Mouse (Mus musculus) hindbrain, embryonic 14.5 days (tissue): ENCODE results near the gene Usp25. TPM values are rescaled to one million over a fixed set of nuclear protein-coding genes. Genes with fewer than 3 reads are reported as not detected.

ENCODE experiments used
- ATAC-seq: fragments of 200-750 bp; cut with Nextera tagmentation; 2 replicates; pipeline ENCODE4 v1.8.0; 2017; ENCODE audit warnings: moderate number of reproducible peaks, mild to moderate bottlenecking, moderate TSS enrichment, moderate library complexity; ENCODE audit not compliant: low FRiP score
- DNase-seq: peaks from one replicate; pipeline ENCODE4 v3.0.0-alpha.2; 2015; ENCODE audit warnings: low spot score
- H3K27ac ChIP-seq: fragments of 300-500 bp; sonication (generic); 2 replicates; pipeline ENCODE4 v1.5.1; 2014; ENCODE audit warnings: mild to moderate bottlenecking, moderate library complexity
- H3K27me3 ChIP-seq: fragments of 300-500 bp; sonication (generic); 2 replicates; pipeline ENCODE4 v1.6.1; 2014; ENCODE audit warnings: mild to moderate bottlenecking, low read length, mixed read lengths; ENCODE audit not compliant: control insufficient read depth, insufficient read depth
- H3K36me3 ChIP-seq: fragments of 300-500 bp; sonication (generic); replicated peaks from 2 replicates; pipeline ENCODE4 v1.6.1; 2014; ENCODE audit not compliant: control insufficient read depth, insufficient read depth
- H3K4me1 ChIP-seq: fragments of 300-500 bp; sonication (generic); replicated peaks from 2 replicates; pipeline ENCODE4 v1.6.1; 2014; ENCODE audit warnings: antibody characterized with exemption, low read length, mixed read lengths; ENCODE audit not compliant: control insufficient read depth, insufficient read depth
- H3K4me2 ChIP-seq: fragments of 300-500 bp; sonication (generic); replicated peaks from 2 replicates; pipeline ENCODE4 v1.6.1; 2014; ENCODE audit warnings: mild to moderate bottlenecking, moderate library complexity
- H3K4me3 ChIP-seq: fragments of 300-500 bp; sonication (generic); replicated peaks from 2 replicates; pipeline ENCODE4 v1.5.1; 2014; ENCODE audit warnings: mild to moderate bottlenecking, low read length
- H3K9ac ChIP-seq: fragments of 300-500 bp; sonication (generic); 2 replicates; pipeline ENCODE4 v1.6.1; 2014
- H3K9me3 ChIP-seq: fragments of 300-500 bp; sonication (generic); 2 replicates; pipeline ENCODE4 v1.6.1; 2016; ENCODE audit warnings: low read length; ENCODE audit not compliant: control insufficient read depth
- WGBS: fragments of 180-500 bp; shearing (Covaris S2); extraction: QIAGEN DNeasy Blood & Tissue Kit; methylation state at CpG from one replicate; pipeline ENCODE4 v1.1.7; 2014; 5-methylcytosine and 5-hydroxymethylcytosine counted together
- polyA plus RNA-seq: library from polyadenylated mRNA; unstranded; fragments of >200 nt; fragmentation: Nextera tagmentation; extraction: Ambion mirVana; gene quantifications from 2 replicates; pipeline ENCODE4 v1.2.1, GENCODE M21; 2014

Gene Usp25
- polyA plus RNA-seq, 1 experiment from 2014 or later = 14.3 TPM

DNA sequence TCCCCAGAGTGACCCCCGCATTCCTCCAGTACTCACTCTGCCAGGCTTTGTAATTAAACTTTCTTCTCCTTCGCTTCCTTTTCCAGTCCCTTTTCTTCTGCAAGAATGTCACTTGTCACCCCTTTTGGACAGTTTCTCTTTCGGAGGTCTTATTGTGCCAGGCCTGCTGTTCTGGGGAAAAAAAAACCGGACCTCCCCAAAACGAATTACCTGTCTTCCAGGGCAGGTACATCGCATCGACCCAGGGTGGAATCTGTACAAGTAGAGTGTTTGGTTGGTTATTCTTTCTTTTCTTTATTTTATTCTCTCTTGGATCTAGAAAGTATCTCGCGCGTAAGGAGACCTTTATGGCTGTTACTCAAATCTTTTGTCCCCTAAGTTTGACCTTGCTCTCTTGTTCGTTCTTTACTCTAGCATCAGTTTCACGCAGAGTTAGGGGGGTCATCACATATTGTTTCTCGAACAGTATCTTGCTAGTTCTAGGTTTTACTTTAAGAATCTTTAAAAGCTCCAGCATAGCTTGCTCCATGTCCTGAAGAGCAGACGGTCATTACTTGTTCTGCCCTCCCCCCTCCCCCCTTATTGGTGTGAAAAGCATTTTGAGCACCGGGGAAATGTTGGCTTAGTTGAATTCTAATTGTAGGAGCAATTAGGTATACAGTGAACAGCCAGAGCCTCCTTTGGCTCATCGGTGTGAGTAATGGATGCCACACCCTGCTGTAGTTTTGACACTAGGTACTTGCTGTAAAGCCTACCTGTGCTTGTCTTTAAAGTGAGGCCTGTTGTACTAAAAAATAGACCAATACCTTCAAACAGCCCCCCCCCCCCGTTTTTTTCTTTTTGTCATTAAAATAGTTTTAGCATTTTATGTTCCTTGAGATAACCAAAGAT, 1.1 kb downstream of the Usp25 start:
- H3K4me3 ChIP-seq = peak overlapping the region; percentile 84
- no peaks in the 10 kb centered on the region for H3K36me3 ChIP-seq
- peak overlapping the region; percentile 75 for H3K4me2 ChIP-seq
- H3K9ac ChIP-seq = peak overlapping the region; percentile 87
- H3K9me3 ChIP-seq = no peaks in the 10 kb centered on the region
- no peak overlapping the region; the same call in 1 of the 2 replicates for H3K27ac ChIP-seq
- 3% methylated on average over 17 of the region's 17 CpGs for WGBS
- ATAC-seq = no peak
- H3K27me3 ChIP-seq = no peaks in the 10 kb centered on the region
- peaks cover 21% of the 10 kb centered on the region for H3K4me1 ChIP-seq
- DNase-seq = peak; percentile 48

DNA sequence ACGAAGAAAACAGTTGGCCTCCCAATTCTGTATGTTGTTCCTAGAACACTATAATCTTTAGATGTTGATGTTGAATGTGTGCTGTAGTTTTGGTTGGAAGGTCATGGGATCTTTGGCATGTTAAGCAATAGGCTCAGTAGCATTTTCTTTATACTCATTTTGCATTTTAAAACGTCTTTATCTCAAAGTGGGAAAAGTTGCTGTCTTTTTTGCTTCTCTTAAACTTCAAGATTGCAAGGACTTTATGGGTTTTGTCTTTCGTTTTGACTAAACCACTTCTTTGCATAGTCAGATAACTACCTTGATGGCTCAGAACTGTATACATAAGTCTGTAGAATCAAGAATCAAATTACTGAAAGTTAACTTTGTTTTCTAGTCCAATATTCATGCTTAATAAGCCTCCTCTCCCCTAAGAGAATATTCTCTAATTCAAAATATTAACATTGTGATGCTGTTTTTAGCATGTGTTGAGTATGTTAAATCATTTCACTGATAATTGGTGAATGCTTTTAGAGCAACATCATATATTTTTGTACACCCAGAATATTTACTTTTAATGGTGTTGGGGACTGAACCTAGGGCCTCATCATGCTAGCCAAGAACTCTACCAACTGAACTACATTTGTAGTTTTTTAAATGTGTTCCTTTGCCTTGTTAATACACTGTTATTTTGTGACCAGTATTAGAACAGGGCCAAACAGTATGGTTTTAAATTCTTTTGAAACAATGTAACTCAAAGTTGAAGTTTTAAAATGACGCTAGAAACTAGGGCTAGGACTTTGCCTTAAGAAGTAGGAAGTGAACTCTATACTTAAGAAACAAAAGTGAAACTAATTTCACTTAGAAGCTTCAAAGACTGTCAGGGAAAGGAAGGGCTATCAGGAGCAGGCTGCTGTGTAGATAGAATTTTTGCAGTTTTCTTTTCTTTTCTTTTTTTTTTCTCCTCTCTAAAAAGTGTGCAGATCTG, 2.2 kb downstream of the Usp25 start:
- Histone ChIP-seq H3K27ac (no peak overlapping the region), H3K9ac (no peak overlapping the region), H3K4me3 (peak overlapping the region; percentile 84; the same call in 1 of the 2 replicates), H3K4me1 (peaks cover 22% of the 10 kb centered on the region), H3K9me3 (no peaks in the 10 kb centered on the region), H3K36me3 (no peaks in the 10 kb centered on the region), H3K27me3 (no peaks in the 10 kb centered on the region), H3K4me2 (peak overlapping the region; percentile 75)
- 63% methylated on average over 4 of the region's 4 CpGs for WGBS
- no peak for ATAC-seq
- DNase-seq = no peak

DNA sequence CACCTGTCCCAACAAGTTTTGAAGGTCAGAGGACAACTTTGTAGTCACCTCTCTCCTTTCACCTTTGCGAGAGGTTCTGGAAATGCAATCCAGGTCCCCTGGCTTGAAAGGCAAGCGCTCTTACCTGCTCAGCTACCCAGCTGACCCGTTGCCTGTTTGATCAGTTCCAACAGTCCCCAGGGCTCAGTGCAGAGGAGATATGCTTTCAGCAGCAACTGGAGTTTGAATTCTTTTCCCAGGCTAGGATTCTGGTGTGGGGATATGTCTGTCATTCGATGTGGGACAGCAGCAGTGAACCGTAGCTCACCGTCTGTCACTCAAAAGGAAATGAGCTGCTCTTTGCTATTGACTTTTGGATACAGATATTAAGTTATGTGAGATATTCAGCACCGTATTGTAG, 4.4 kb downstream of the Usp25 start:
- H3K27me3 ChIP-seq = no peaks in the 10 kb centered on the region
- H3K27ac ChIP-seq = no peak overlapping the region
- no peak overlapping the region for H3K4me2 ChIP-seq
- ATAC-seq = no peak
- no peaks in the 10 kb centered on the region for H3K36me3 ChIP-seq
- DNase-seq = no peak
- WGBS = 60% methylated on average over 7 of the region's 7 CpGs
- H3K9ac ChIP-seq = no peak overlapping the region
- H3K4me1 ChIP-seq = peaks cover 22% of the 10 kb centered on the region
- H3K4me3 ChIP-seq = no peak overlapping the region
- H3K9me3 ChIP-seq = no peaks in the 10 kb centered on the region

DNA sequence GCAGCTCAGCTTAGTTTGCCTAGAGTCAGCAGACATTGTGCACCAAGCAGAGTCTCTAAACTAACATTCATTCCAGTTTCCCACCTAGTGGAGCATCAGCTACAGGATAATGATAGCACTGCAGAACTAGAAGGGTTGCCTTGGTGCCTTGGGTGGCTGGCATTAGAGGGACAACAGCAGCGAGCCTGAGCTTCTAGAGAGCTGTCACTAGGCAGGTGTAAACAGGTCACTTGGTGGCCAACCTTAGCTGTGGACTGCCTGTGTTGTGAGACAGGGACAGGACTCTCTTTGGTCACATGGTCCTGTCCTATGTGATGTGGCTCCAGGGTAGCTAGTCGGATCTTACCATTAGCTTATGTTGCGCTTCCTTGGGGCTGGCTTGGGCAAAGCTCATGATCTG, 6.7 kb downstream of the Usp25 start:
- ATAC-seq = no peak
- Histone ChIP-seq H3K36me3 (no peaks in the 10 kb centered on the region), H3K4me3 (no peak overlapping the region), H3K4me1 (peaks cover 15% of the 10 kb centered on the region), H3K27me3 (no peaks in the 10 kb centered on the region), H3K9ac (no peak overlapping the region), H3K27ac (no peak overlapping the region), H3K9me3 (no peaks in the 10 kb centered on the region), H3K4me2 (no peak overlapping the region)
- 60% methylated on average over 3 of the region's 3 CpGs for WGBS
- DNase-seq = no peak

DNA sequence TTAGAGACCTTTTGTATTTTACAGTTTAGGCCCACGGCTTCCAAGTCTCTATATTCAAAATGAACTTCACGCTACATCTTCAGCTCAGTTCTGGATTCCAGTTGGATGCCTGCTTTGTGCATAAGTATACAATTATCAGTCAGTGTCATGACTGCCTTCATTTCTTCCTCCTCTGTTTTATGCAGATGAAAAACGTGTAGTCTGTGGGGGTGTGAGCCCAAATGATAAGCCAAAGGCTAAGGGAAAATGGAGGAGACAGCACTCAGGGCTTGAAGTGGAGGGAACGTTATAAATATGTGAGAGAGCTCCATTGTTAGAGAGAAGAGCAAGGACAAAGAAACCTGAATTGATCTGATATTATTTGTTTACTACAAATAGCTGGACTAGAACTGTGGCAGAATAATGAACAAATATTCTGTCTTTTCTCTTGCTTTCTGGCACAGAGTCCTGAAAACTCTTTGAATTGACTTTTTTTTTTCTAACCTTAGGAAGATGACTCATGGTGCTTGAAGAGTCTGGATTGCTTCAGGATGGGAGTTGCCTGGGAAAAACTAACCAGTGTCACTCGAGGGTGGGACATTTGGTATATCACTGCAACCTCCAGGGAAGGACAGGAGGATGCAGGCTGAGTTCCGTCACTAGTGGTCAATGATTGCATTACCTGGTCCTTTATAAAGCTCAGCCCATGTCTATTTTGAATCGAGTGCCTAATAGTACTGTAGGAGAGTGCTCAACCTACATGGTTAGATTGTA, 10.3 kb downstream of the Usp25 start:
- WGBS = 92% methylated on average over 7 of the region's 7 CpGs
- H3K9me3 ChIP-seq = no peaks in the 10 kb centered on the region
- no peak overlapping the region for H3K4me3 ChIP-seq
- H3K36me3 ChIP-seq = no peaks in the 10 kb centered on the region
- ATAC-seq = no peak
- H3K9ac ChIP-seq = no peak overlapping the region
- H3K27me3 ChIP-seq = no peaks in the 10 kb centered on the region
- H3K4me1 ChIP-seq = 0 out of 2 replicates have a peak, but pooled peaks cover 8% of the 10 kb centered on the region
- no peak overlapping the region for H3K4me2 ChIP-seq
- DNase-seq = no peak
- H3K27ac ChIP-seq = no peak overlapping the region

DNA sequence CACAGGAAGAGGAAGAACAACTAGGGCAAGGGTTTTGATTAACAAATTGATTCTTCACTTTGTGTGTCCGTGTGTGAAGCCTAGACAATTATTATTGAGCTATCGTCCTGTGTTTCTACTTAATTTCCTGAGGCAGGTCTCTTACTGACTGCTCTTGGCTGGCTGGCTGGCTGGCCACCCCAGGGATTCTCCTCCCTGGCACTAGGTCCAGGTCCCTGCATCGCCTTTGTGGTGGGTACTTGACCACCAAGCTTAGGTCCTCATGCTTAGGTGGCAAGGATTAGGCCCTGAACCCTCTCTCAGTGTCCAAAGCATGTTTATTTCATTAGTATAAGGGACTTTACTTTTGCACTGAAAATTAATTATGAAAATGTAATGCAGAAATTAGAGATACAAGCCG, 12.6 kb downstream of the Usp25 start:
- peaks cover 18% of the 10 kb centered on the region; the same call in 1 of the 2 replicates for H3K4me1 ChIP-seq
- DNase-seq (no peak), ATAC-seq (no peak)
- H3K9ac ChIP-seq = no peak overlapping the region
- H3K4me3 ChIP-seq = no peak overlapping the region
- WGBS = 94% methylated on average over 4 of the region's 4 CpGs
- no peaks in the 10 kb centered on the region for H3K9me3 ChIP-seq
- H3K27me3 ChIP-seq = no peaks in the 10 kb centered on the region
- H3K36me3 ChIP-seq = no peaks in the 10 kb centered on the region
- no peak overlapping the region for H3K4me2 ChIP-seq
- H3K27ac ChIP-seq = no peak overlapping the region

DNA sequence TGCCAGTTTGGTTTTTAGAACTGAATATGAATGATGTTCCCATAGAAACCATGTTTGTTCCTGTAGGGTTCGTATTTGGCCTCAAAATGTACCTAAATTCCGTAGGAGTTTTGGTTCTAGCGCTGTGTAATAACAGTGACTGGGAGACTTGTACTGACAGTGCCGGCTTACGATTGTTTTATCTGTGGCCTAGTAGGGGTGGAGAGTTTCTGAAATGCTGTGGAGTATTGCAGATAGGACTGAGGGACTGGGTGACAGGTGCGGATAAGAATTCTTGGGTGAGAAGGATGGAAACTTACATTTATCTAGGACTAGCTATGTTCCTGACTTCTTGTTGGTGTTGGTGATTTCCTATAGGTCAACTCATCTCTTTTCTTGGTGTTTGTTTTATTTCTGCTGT, 13.4 kb downstream of the Usp25 start:
- ATAC-seq (no peak), DNase-seq (no peak)
- Histone ChIP-seq H3K9me3 (no peaks in the 10 kb centered on the region), H3K27ac (no peak overlapping the region), H3K9ac (no peak overlapping the region), H3K4me2 (no peak overlapping the region), H3K4me3 (no peak overlapping the region), H3K27me3 (no peaks in the 10 kb centered on the region), H3K36me3 (no peaks in the 10 kb centered on the region), H3K4me1 (peaks cover 18% of the 10 kb centered on the region; the same call in 1 of the 2 replicates)
- WGBS = 92% methylated on average over 6 of the region's 6 CpGs

DNA sequence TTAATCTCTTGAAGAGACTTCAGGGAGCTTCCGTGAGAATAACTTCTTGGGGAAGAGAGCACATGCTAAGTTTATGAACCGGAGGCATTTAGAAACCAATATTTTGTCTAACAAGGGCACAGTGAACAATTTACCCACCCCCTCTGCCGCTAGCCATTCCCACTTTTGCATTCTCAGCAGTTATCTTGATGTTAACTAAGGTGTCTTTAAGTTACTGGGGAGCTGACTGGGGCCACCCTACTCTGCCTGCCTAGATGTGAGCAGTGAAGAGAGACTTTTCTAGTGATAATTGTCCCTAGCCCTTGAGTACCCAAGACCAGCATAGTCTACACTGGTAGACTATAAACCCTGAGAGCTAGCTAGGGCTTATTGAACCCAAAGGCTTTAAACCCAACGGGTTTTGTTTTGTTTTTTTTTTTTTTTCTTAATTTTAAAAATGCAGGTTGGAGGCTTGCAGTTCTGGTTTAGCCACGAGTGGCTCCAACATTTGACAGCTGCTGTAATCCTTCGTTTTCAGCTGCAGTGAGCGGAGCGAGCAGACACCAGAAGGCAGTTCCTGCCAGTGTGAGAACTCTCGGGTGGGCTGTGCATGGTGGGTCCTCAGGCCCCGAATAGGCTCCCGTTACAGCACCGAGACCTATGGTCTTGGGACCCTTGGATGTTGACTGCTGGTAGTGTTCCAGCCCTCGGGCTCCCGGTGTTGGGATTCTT, 14.6 kb downstream of the Usp25 start:
- H3K36me3 ChIP-seq = no peaks in the 10 kb centered on the region
- WGBS = 74% methylated on average over 14 of the region's 14 CpGs
- ATAC-seq = no peak
- peaks cover 18% of the 10 kb centered on the region; the same call in 1 of the 2 replicates for H3K4me1 ChIP-seq
- H3K9me3 ChIP-seq = no peaks in the 10 kb centered on the region
- DNase-seq = no peak
- H3K9ac ChIP-seq = no peak overlapping the region
- no peak overlapping the region for H3K4me2 ChIP-seq
- no peak overlapping the region for H3K27ac ChIP-seq
- no peak overlapping the region for H3K4me3 ChIP-seq
- no peaks in the 10 kb centered on the region for H3K27me3 ChIP-seq
